Mouse (Mus musculus) C2C12 (cell line): Measurements from ENCODE around the gene Slc37a3. TPM values are rescaled to one million over a fixed set of nuclear protein-coding genes. Genes with fewer than 3 reads are reported as not detected.

Experiments
- H3K27me3 ChIP-seq: one replicate; pipeline ENCODE4 v1.6.1; 2011; ENCODE audit not compliant: control insufficient read depth, insufficient read depth, insufficient read length
- H3K36me3 ChIP-seq: one replicate; pipeline ENCODE4 v1.6.1; 2011; ENCODE audit not compliant: control insufficient read depth, insufficient read depth
- H3K4me3 ChIP-seq: one replicate; pipeline ENCODE4 v1.5.1; 2011; ENCODE audit warnings: mild to moderate bottlenecking, control low read depth; ENCODE audit not compliant: poor library complexity, insufficient read depth, severe bottlenecking
- H3K79me2 ChIP-seq: one replicate; pipeline ENCODE4 v1.6.1; 2011; ENCODE audit not compliant: control insufficient read depth, insufficient read depth
- H3K79me3 ChIP-seq: one replicate; pipeline ENCODE4 v1.6.1; 2011; ENCODE audit warnings: low read depth, control low read depth
- H3ac ChIP-seq: one replicate; pipeline ENCODE3; 2011; ENCODE audit warnings: low read depth; ENCODE audit not compliant: control insufficient read depth, insufficient read length
- CEBPB ChIP-seq: IDR thresholded peaks from one replicate; pipeline ENCODE4 v1.6.1; 2011; ENCODE audit warnings: low read depth, mild to moderate bottlenecking, control low read depth, moderate library complexity
- CTCF ChIP-seq: IDR thresholded peaks from one replicate; pipeline ENCODE4 v1.5.1; 2011; ENCODE audit not compliant: control insufficient read depth, insufficient read depth, insufficient read length
- FOSL1 ChIP-seq: IDR thresholded peaks from one replicate; pipeline ENCODE4 v1.8.0; 2011; ENCODE audit warnings: mild to moderate bottlenecking, low read length; ENCODE audit not compliant: poor library complexity, insufficient read depth, severe bottlenecking
- MAX ChIP-seq: IDR thresholded peaks from one replicate; pipeline ENCODE4 v1.6.1; 2011; ENCODE audit warnings: mild to moderate bottlenecking, control low read depth
- MYOD1 ChIP-seq: IDR thresholded peaks from one replicate; pipeline ENCODE4 v1.6.1; 2011; ENCODE audit warnings: low read depth; ENCODE audit not compliant: control insufficient read depth, insufficient read length
- MYOG ChIP-seq: IDR thresholded peaks from one replicate; pipeline ENCODE4 v1.6.1; 2011; ENCODE audit not compliant: control insufficient read depth, insufficient read length; ENCODE audit errors: extremely low read depth
- USF1 ChIP-seq: IDR thresholded peaks from one replicate; pipeline ENCODE4 v1.6.1; 2011; ENCODE audit warnings: low read depth, mild to moderate bottlenecking, control low read depth, moderate library complexity
- polyA plus RNA-seq: library from polyadenylated mRNA; unstranded; fragments of >200 nt; fragmentation: generic; extraction: Trizol; gene quantifications from one replicate; pipeline ENCODE4 v1.2.1, GENCODE M21; 2012; ENCODE audit warnings: missing spikeins

The Slc37a3 gene
- polyA plus RNA-seq, 1 experiment, result 18.6 TPM

- peaks cover 33% of the 10 kb centered on the region for H3K36me3 ChIP-seq
- no peaks in the 10 kb centered on the region for H3K79me3 ChIP-seq
- H3K4me3 ChIP-seq, result no peak overlapping the region
- no peaks in the 10 kb centered on the region for H3K79me2 ChIP-seq
- no peak overlapping the region for H3ac ChIP-seq
- H3K27me3 ChIP-seq, result no peaks in the 10 kb centered on the region
- TF ChIP-seq MYOG (no peak), MAX (no peak), FOSL1 (no peak), CEBPB (no peak), MYOD1 (no peak), CTCF (no peak), USF1 (no peak)
These were observed 28.5 kb downstream of the Slc37a3 start for GRCm38 (mm10) chr6:39348946-39349345.

DNA sequence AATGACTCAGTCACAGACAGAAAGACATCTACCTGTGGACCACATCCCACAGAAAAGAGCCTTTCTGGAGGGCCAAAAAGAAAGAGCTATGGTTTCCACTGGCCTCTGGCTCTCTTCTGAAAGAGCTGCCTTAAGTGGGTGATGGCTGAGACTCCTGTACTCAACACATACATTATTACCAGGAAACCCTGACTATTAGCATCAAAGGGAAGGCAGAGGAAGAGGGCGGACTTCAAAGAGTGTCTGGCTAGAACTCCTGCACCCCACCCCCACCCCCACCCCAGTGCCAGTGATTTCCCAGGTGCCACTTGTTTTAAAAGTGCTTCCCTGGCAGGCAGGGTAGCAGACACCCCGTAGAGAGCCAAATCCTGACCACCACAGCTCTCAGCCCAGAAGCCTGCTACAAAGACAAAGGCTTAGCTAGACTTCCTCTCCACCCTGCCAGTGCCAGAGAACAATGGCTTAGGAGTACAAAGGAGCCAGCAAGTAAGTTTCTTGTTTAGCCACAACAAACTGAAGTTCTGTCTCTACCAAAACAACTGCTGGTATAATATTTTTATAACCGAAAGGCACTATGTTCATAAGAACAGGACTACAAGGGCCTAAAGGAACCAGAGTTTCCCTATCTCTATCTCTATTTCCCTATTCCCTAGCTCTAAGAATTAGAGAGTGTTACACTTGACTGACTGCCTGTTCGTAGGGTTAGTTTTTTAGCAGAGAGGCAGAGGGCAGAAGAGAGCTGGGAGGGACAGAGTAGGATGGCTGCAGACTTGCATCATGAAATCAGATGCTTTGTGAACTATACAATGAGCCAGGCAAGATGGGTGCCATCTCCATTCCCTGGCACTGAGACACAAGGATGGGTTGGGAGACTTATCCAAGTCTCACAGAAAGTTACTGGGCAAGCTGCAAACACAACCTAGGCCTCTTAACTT is 29.3 kb downstream of the Slc37a3 start:
- no peak overlapping the region for H3ac ChIP-seq
- no peaks in the 10 kb centered on the region for H3K79me2 ChIP-seq
- H3K79me3 ChIP-seq, result no peaks in the 10 kb centered on the region
- no peaks in the 10 kb centered on the region for H3K27me3 ChIP-seq
- H3K4me3 ChIP-seq, result no peak overlapping the region
- H3K36me3 ChIP-seq, result peaks cover 35% of the 10 kb centered on the region
- no peak for TF ChIP-seq MYOG
- TF ChIP-seq MAX, result no peak
- no peak for TF ChIP-seq CTCF

GRCm38 (mm10) chr6:39346991-39347501 is 30.4 kb downstream of the Slc37a3 start:
- Histone ChIP-seq H3K36me3 (peaks cover 35% of the 10 kb centered on the region), H3K27me3 (no peaks in the 10 kb centered on the region)

GRCm38 (mm10) chr6:39345430-39345829 is 32.0 kb downstream of the Slc37a3 start:
- no peak for TF ChIP-seq MAX
- TF ChIP-seq FOSL1, result no peak
- no peak for TF ChIP-seq MYOG
- no peak for TF ChIP-seq CTCF
- no peak for TF ChIP-seq MYOD1
- TF ChIP-seq CEBPB, result no peak
- Histone ChIP-seq H3K4me3 (no peak overlapping the region), H3K27me3 (no peaks in the 10 kb centered on the region), H3ac (no peak overlapping the region), H3K36me3 (peaks cover 30% of the 10 kb centered on the region), H3K79me3 (no peaks in the 10 kb centered on the region), H3K79me2 (no peaks in the 10 kb centered on the region)

More at GRCm38 (mm10) chr6:39346991-39347501, 30.4 kb downstream of the Slc37a3 start:
- Histone ChIP-seq H3K4me3 (no peak overlapping the region), H3ac (no peak overlapping the region), H3K79me2 (no peaks in the 10 kb centered on the region), H3K79me3 (no peaks in the 10 kb centered on the region)
- TF ChIP-seq USF1 (no peak), FOSL1 (no peak), MYOG (no peak), CTCF (no peak), MAX (no peak), CEBPB (no peak), MYOD1 (no peak)

DNA sequence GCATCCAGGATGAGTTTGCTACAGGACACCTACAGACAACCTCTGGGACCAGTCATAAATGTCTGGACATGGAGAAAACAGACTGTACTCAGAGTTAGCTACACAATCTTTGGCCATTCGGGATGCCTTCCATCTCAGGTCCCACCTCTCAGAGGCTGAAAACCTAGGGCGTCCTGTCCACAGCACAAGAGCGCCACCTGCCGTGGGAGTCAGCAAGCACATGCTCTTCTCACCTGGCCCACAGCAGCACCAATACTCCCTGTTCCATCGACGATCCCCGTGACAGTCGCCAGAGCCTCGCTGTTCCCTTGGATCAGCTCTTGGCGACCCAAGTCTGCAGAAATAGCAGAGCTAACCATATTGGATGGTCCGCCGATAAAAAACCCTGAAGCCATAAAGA is 33.5 kb downstream of the Slc37a3 start:
- Histone ChIP-seq H3K4me3 (no peak overlapping the region), H3K79me3 (no peaks in the 10 kb centered on the region), H3ac (no peak overlapping the region), H3K79me2 (no peaks in the 10 kb centered on the region), H3K36me3 (peaks cover 17% of the 10 kb centered on the region), H3K27me3 (no peaks in the 10 kb centered on the region)
- TF ChIP-seq CTCF (peak; percentile 97), USF1 (no peak), MYOG (no peak), MYOD1 (no peak), CEBPB (no peak), FOSL1 (no peak), MAX (peak; percentile 65)
